Mouse (Mus musculus): ENCODE results near the gene Zfp143. TPM values are rescaled to one million over a fixed set of nuclear protein-coding genes. Genes with fewer than 3 reads are reported as not detected.
"Not testable (repeated sequence)": the region's sequence is repeated elsewhere in the genome, so short reads cannot be mapped to it uniquely, and the experiment has no call there.

Zfp143 gene
- total RNA-seq, 2 experiments from 2014 or later: 11.5 to 13.7 TPM

DNA sequence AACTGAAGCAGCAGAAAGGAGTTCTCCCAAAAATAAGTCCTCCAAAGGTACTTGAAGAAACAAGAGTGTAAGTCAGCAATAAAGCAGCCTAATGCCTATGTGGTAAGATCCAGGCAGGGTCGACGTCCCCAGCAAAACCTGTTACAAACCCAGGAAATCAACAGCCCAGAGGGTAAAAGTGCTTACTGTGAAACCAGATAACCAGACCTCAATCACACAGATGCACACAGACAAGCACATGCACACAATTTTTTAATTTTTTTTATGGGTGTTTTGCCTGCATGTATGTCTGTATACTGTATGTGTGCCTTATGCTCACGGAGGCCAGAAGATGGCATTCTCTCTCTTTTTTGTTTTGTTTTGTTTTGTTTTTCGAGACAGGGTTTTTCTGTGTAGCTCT is 35.3 kb downstream of the Zfp143 start:
- DNase-seq: no peak

DNA sequence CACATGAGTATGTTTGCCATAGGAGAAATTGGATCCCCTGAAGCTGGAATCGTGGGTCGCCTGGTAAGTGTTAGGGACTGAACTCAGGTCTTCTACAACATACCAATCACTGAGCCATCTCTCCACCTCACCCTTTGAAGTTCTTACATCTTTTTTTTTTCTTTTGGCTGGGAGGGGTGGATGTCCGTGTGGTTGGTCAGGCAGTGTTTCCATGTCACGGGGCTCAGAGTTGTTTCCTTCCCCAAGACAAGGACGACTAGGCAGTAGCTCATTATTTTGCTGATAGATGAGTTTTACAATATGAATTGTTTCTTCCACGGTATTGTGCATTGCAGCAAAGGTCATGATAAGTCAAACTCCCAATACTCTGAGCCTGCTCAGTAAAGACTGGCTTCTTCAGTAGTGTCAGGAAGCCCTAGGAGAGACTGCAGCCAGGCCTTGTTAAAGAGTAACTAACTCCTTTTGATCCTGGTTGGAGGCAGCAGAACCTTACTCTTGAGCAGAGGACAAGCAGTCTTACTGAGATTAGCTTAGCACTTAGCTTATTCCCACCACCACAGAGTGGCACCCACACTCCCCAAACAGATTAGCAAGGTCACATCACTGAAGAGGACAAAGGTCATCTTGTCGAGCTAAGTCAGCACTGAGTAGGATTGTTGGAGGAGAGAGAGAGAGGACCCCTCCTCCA is 36.2 kb downstream of the Zfp143 start:
- no peak for DNase-seq

- DNase-seq: no peak
These were observed 39.8 kb downstream of the Zfp143 start for GRCm38 (mm10) chr7:110100854-110101253.

- DNase-seq: no peak
These were observed 40.2 kb downstream of the Zfp143 start for GRCm38 (mm10) chr7:110101266-110101665.

DNA sequence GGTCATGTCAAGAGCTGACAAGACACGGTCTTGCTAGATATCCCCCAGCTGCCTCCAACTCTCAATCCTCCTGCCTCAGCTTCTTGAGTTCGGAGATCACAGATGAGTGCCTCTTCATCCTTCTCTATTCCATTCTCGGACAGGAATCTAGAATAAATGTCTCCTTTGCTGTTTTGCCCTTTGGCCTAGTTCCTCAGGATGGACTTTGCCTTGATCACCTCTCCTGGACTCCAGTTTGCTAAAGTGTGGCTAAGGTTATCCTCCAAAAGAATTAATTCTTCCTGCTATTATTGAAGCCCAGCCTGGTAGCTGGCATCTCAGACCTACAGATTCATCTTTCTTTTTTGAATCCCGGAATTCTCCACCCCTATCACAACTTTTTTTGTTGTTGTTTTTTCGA is 44.0 kb downstream of the Zfp143 start:
- DNase-seq: no peak

DNA sequence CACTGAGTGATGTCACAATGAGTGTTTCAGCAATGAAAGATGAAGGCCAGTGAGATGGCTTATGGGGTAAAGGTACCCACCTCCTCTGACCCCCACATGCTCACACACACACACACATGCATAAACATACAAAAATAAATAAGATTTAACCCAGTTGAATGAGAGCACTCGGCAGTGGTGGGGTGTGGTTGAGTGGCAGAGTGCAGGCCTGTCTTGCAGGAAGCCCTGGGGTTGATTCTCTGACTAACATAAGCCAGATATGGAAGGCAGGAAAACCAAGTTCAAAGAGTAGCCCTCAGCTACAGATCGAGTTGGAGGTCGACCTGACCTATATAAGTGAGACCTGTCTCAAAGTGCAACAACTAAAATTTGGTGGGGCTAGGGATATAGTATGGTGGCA is 45.6 kb downstream of the Zfp143 start:
- DNase-seq: no peak

- DNase-seq: not testable (repeated sequence)
These were observed 47.5 kb downstream of the Zfp143 start for GRCm38 (mm10) chr7:110108524-110108923.

DNA sequence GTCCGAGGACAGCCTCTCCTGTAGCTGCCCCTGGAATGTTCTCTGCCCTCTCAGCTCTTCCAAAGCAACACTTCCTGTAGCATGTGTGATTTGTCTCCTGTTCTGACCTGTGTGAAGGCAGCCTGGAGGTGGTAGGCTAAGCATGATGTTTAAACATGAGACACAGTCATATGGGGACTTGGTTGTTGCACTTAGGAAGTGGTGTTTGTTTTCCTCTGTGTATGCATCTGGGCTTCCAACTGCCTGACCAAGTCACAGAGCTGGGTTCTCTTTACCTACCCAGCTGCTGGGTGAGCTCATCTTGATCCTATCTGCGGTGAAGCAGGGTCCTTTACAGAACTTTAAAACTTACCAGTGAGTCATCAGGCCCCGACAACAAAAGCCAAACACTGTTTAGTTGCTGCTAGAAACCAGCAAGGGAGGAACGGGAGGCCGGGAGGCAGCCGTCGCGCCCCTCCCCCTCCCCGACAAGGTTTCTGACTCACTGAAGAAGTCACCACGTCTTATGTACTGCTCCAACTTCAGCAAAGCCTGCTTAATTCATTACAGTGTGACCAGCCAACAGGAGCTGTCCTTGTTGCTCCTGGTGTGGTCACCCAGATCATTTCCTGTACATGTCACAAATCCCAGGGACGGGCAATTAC is 48.1 kb downstream of the Zfp143 start:
- DNase-seq: peak; percentile 11 to 13

GRCm38 (mm10) chr7:110110061-110110656 is 49.1 kb downstream of the Zfp143 start:
- peak; percentile 42 to 43 for DNase-seq

- DNase-seq: no peak
These were observed 53.7 kb downstream of the Zfp143 start for GRCm38 (mm10) chr7:110114699-110115098.

GRCm38 (mm10) chr7:110116731-110117291 is 55.8 kb downstream of the Zfp143 start:
- peak in 1 of 2 experiments; percentile 11 for DNase-seq

GRCm38 (mm10) chr7:110118448-110118847 is 57.4 kb downstream of the Zfp143 start:
- no peak for DNase-seq

DNA sequence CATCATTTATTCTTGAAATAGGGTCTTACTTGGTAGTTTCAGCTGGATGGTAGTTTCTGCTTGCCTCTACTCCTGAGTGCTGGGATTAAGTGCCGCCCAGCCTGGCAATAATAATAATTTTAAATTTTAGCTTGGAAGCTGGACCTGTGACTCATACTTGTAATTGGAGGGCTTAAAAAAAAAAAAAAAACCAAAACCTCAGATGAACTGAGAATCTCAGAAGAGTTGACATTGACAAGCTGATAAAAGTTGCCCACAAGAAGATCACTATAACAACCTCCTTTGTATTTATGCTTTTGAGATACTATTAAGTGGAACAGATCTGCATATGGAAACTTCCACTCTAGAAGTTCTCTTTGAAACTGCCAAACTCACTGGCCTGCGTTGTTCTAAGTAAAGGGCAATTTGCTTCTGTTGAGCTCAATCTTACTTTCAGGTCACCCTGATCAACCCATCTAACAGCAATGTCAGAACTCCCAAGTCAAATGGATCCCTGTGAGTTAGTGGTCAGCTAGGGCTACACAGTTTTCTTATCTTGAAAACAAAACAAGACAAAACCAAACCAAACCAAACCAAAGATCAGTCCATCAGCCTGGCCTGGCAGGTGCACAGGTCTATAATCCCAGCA is 59.3 kb downstream of the Zfp143 start:
- DNase-seq: no peak

DNA sequence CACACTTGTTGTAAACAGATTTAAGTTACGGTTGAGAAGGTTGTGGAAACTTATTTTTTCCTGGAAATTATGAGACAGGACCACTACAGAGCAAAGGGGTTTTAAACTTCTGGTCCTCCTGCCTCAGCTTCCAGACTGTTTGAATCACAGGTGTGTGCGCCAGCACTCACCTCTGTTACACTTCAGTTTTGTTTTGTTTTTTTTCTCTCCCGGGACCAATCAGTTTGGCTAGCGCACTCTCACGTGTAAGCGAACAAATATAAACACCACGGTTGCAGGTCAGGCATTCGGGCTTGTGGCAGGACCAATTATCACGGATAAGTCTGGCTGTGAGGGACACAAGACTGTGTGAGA is 60.1 kb downstream of the Zfp143 start:
- no peak for DNase-seq

GRCm38 (mm10) chr7:110121516-110122288 is 60.7 kb downstream of the Zfp143 start, which contains the start of gene Wee1:
TSS of gene Wee1 (plus strand) at chr7:110122046.
- peak; percentile 98 to 99 for DNase-seq

- DNase-seq: no peak
These were observed 61.2 kb downstream of the Zfp143 start for GRCm38 (mm10) chr7:110122289-110122564.

GRCm38 (mm10) chr7:110122565-110123422 is 61.8 kb downstream of the Zfp143 start:
- DNase-seq: peak; percentile 44 to 51

DNA sequence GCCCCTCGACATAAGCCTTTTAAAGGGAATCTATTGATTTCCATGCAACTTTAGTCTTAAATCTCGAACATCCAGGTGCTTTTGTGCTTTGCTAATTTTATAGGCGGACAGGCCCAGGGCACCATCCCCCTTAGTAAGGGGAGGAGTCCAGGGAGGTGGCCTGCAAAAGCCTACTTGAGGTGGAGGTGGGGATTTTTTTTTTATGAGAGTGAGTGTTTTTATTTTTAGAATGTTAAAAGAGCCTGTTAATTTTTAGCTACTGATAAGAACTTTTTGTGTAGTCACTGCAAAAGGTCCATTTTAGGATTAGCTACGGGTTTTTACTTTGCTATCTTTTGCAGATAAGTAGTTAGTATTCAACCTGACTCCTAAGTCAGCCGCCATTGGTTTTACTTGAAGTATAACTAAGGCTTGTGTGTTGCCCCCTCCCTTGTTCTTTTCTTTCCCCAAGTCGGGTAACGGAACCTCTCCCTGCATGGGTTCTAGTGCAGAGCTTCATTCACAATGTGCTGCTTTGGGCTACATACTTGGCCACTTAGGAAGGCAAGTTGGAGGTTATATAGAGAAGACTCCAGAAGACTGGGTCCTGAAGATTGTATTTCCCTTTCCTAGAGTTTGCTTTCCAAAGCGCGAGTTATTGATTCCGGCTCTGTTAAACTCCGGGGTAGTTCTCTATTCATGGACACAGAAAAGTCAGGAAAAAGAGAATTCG is 63.0 kb downstream of the Zfp143 start:
- no peak for DNase-seq

GRCm38 (mm10) chr7:110128566-110128965 is 67.5 kb downstream of the Zfp143 start:
- DNase-seq: no peak

- not testable (repeated sequence) for DNase-seq
These were observed 71.3 kb downstream of the Zfp143 start for GRCm38 (mm10) chr7:110132272-110132671.

- DNase-seq: no peak
These were observed 73.0 kb downstream of the Zfp143 start for GRCm38 (mm10) chr7:110133988-110134387.

Measured in layer of hippocampus, postnatal 36 days (tissue).